Comparison of ENCODE assay signal across 10 mouse cellular contexts in the genomic region with DNA sequence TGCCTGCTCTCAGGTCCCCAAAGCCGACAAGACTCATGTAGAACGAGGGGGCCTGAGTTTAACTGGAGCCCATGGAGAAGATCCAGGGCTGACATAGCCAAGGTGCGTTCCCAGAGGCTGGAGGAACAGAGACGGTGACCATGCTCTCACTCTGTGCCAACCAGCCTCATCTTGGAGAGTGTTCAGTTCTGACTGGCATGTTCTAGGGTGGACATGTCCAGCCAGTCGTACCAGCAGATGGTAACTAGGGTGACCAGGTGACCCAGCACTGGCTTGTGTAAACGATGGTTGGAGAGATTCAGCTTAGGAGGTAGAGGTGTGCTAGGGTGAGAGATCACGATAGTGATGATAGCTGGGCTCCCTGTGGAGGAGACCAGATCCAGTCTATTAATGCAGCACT. TPM values are rescaled to one million over a fixed set of nuclear protein-coding genes. Genes with fewer than 3 reads are reported as not detected.
"Had no signal": no experiment of that assay in that cellular context is flagged by ENCODE, and none has a peak within 500 bp of the region (broad histone marks: within the 10 kb centered on the region; RNA-seq: fewer than 3 reads in every experiment).

No protein-coding gene starts in this region.

- DNase-seq: kidney, postnatal 10 days; kidney, postnatal 36 days; left cerebral cortex, postnatal 4 days; liver, postnatal 0 days; lung, embryonic 14.5 days; right cerebral cortex, adult 18-20 months; right cerebral cortex, postnatal 14 days; right cerebral cortex, postnatal 4 days; thymus, postnatal 4 days had no signal

RNA-seq across cellular contexts. Expression of gene Cnih3, which starts 50.6 kb away (rescaled TPM):
- total RNA-seq: megakaryocyte, adult 5-6 weeks had no signal
